Mouse (Mus musculus): Measurements from ENCODE around the gene Lyrm7.

Gene Lyrm7

DNA sequence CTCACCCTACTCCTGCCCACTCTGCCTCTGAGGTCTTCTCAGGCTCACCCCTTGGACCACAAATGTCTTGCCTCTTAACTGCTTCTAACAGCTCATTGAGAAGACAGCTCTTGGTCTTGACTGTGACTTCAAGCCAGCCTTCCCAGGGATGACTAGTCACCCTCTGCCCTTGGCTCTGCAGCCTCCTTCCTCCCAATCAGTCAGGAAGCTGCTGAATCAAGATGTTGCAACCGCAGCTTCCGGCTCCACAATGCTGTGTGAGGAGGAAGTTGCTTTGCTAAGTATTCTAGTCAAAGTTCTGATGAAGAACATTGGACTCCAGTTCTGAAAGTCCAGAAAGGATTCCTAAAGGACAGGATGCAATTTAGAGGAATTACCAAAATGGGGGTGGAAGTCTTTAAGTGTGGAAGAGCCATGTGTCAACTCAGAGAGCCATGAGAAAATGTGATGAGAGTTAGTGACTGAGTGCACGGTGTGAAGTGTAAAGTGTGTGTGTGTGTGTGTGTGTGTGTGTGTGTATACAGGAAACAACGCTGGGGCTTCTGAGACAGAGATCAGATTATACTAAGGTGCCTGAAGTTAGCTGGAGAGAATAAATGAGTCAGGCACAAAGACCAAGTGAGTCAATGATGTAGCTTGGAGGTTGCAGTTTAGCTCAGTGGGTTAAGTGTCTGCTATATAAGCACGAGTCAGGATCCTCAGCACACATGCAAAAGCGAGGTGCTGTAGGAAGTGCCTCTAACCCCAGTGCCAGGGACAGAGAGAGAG is 58.7 kb downstream of the Lyrm7 start:
- DNase-seq (ENCODE audit: low spot score in 2 of 2), result no peak

- no peak for DNase-seq (ENCODE audit: low spot score in 2 of 2)
Measured at GRCm38 (mm10) chr11:54796551-54796950, 64.2 kb downstream of the Lyrm7 start.

DNA sequence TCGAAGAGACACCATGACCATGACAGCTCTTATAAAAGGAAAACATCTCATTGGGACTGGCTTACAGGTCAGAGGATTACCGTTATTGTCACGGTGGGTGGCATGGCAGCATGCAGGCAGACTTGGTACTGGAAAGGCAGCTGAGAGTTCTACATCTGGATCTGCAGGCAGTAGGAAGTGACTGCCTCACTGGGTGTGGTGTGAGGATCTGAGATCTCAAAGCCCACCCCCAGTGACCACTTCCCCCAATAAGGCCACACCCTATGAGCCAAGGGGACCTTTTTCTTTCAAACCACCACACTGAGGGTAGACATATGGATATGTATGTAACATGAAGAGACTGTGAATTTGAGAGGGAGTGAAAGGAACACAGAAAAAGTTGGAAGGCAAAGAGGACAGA is 66.0 kb downstream of the Lyrm7 start:
- DNase-seq (ENCODE audit: low spot score in 2 of 2), result no peak

DNA sequence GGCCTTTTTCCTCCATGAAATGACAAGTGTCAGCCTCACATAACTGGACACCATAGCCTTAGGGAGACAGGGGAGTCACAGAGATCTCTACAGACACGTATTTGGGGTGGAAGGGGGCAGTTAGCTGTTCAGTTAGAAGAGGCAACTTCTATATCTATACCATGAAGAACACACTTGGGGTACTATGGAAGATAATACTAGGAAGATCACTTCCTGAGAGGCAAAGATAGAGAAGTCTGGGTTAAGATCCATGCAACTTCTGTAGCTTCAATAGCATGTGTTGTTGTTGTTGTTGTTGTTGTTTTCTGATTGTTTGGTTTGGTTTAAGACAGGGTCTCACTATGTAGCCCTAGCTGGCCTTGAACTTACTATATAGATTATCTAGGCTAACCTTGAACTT is 67.5 kb downstream of the Lyrm7 start:
- DNase-seq (ENCODE audit: low spot score in 2 of 2), result no peak

GRCm38 (mm10) chr11:54791458-54791857 is 69.3 kb downstream of the Lyrm7 start:
- no peak for DNase-seq (ENCODE audit: low spot score in 2 of 2)

DNA sequence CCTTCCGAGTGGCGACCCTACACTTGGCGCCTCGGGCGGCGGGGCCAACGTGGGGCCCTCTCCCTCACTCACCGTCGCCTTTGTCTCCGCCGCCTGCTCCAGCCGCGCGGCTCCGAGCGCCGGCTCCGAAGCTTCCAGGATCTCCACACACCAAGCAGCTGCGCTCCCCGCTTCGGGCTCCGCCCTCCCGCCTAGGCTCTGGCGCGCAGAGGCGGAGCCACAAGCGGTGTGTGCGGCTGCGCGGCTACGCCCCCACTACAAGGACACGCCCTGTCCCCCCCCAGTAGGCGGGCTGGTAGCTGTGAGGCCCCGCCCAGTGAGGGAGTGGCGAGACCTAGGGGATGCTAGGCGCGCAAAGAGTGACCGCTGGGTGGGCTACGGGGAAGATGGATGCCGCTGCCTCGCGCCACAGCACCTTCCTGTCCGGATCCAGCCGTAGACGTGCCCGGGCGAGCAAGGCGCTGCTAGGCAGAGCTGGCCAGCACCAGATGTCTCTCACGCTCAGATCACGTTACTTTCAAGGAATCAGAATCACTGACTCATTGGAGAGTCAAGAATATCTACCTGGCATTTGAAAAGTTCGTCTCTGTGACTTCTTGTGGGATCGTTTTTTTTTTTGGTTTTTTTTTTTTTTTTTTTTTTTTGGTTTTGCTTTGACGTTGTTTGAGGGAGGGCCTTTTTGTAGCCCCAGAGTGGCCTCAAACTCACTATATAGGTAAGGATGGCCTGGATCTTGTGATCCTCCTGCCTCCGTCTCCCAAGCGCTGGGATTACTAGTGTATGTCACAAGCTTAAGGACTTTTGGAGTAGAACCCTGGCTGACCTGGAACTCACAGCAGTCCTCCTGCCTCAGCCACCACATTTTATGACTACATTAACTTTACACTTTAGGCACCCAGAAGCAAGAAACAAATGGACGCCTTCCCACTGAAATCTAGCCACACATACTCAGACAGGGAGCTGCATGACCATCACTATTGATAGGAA is 72.9 kb downstream of the Lyrm7 start, which contains the start of gene Cdc42se2:
Gene Cdc42se2 (minus strand): TSS at position 188 of the 987 bp plus-strand sequence.
- DNase-seq (ENCODE audit: low spot score in 2 of 2), result peak; percentile 90 to 97

- peak; percentile 26 to 55 for DNase-seq (ENCODE audit: low spot score in 2 of 2)
Measured at GRCm38 (mm10) chr11:54786858-54787487, 73.7 kb downstream of the Lyrm7 start.

GRCm38 (mm10) chr11:54785566-54785965 is 75.2 kb downstream of the Lyrm7 start:
- no peak for DNase-seq (ENCODE audit: low spot score in 2 of 2)

GRCm38 (mm10) chr11:54784436-54784835 is 76.3 kb downstream of the Lyrm7 start:
- no peak for DNase-seq (ENCODE audit: low spot score in 2 of 2)

DNA sequence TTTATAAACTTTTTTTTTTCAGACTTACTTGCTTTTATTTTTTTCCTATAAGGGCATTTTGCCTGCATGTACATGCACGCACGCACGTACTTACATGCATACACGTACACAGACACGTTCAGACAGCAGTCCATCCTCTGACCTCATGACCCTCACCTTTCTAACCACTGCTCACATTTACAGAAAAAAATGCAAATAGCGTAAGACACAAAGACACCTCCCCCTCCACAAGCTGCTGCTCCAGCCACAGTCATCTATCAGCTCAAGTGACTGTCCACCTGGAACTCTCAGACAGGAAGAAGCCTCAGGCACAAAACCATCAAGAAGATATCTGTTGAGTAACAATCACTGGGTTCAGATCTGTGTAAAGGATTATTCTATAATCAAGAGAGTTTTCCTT is 78.5 kb downstream of the Lyrm7 start:
- DNase-seq (ENCODE audit: low spot score in 2 of 2), result no peak

DNA sequence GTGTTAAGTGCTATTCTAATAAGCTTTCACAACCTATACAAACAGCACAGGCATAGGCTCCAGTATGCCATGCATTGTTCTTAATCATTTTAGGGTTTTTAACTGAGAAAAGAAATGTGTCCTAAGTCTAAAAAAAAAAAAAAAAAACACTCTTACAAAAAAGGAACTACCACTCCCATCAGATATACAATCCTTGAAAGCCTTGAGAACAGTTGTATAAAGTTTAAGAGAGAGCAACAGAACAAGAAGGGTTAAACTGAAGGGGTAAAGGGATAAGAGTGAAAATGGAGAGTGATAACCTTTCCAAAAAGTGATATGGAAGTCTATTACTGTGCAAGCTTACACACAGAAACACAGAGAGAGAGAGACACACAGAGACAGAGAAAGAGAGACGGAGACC is 80.8 kb downstream of the Lyrm7 start:
- no peak for DNase-seq (ENCODE audit: low spot score in 2 of 2)

- DNase-seq (ENCODE audit: low spot score in 2 of 2), result no peak
Measured at GRCm38 (mm10) chr11:54778131-54778844, 82.4 kb downstream of the Lyrm7 start.

GRCm38 (mm10) chr11:54777387-54778130 is 83.2 kb downstream of the Lyrm7 start:
- no peak for DNase-seq (ENCODE audit: low spot score in 2 of 2)
